Mouse (Mus musculus): ENCODE measurements around the gene Pdf. TPM values are rescaled to one million over a fixed set of nuclear protein-coding genes. Genes with fewer than 3 reads are reported as not detected.
"Not testable (repeated sequence)": the region's sequence is repeated elsewhere in the genome, so short reads cannot be mapped to it uniquely, and the experiment has no call there.

Gene Pdf
- polyA plus RNA-seq, 1 experiment from 2014 or later: 45.6 TPM

- WGBS: 93% methylated on average over 5 of the region's 5 CpGs
- H3K4me3 ChIP-seq (ENCODE audit: low read depth, low read length): no peak overlapping the region
- H3K27me3 ChIP-seq (ENCODE audit: control insufficient read depth, insufficient read depth, low read length): no peaks in the 10 kb centered on the region
- DNase-seq (ENCODE audit: low spot score) (no peak), ATAC-seq (ENCODE audit: low FRiP score) (no peak)
- no peaks in the 10 kb centered on the region for H3K9me3 ChIP-seq (ENCODE audit: control insufficient read depth, low read length)
- H3K4me1 ChIP-seq (replicated peaks; ENCODE audit: control insufficient read depth, insufficient read depth, low read length): no peaks in the 10 kb centered on the region
- H3K36me3 ChIP-seq (ENCODE audit: control insufficient read depth, insufficient read depth, low read length): peaks cover 2% of the 10 kb centered on the region; the same call in 1 of the 2 replicates
- no peak overlapping the region for H3K27ac ChIP-seq (ENCODE audit: low read depth, low read length)
- H3K9ac ChIP-seq (ENCODE audit: low read depth, low read length): no peak overlapping the region
- H3K4me2 ChIP-seq (replicated peaks; ENCODE audit: low read depth, low read length): no peak overlapping the region
These were observed 1.4 kb downstream of the Pdf start for GRCm38 (mm10) chr8:107046976-107047375.

- Histone ChIP-seq H3K36me3 (ENCODE audit: control insufficient read depth, insufficient read depth, low read length) (peaks cover 3% of the 10 kb centered on the region; the same call in 1 of the 2 replicates), H3K9me3 (ENCODE audit: control insufficient read depth, low read length) (no peaks in the 10 kb centered on the region), H3K9ac (ENCODE audit: low read depth, low read length) (no peak overlapping the region), H3K4me3 (ENCODE audit: low read depth, low read length) (no peak overlapping the region), H3K27me3 (ENCODE audit: control insufficient read depth, insufficient read depth, low read length) (no peaks in the 10 kb centered on the region), H3K27ac (ENCODE audit: low read depth, low read length) (no peak overlapping the region), H3K4me1 (replicated peaks; ENCODE audit: control insufficient read depth, insufficient read depth, low read length) (no peaks in the 10 kb centered on the region), H3K4me2 (replicated peaks; ENCODE audit: low read depth, low read length) (no peak overlapping the region)
- DNase-seq (ENCODE audit: low spot score) (no peak), ATAC-seq (ENCODE audit: low FRiP score) (no peak)
- 84% methylated on average over 6 of the region's 6 CpGs for WGBS
These were observed 2.9 kb downstream of the Pdf start for GRCm38 (mm10) chr8:107045478-107045877.

GRCm38 (mm10) chr8:107040632-107041031 is 7.8 kb downstream of the Pdf start:
- ATAC-seq (ENCODE audit: low FRiP score) (no peak), DNase-seq (ENCODE audit: low spot score) (no peak)
- H3K4me2 ChIP-seq (replicated peaks; ENCODE audit: low read depth, low read length): no peak overlapping the region
- no peak overlapping the region for H3K9ac ChIP-seq (ENCODE audit: low read depth, low read length)
- no peak overlapping the region for H3K27ac ChIP-seq (ENCODE audit: low read depth, low read length)
- H3K4me3 ChIP-seq (ENCODE audit: low read depth, low read length): no peak overlapping the region
- H3K27me3 ChIP-seq (ENCODE audit: control insufficient read depth, insufficient read depth, low read length): no peaks in the 10 kb centered on the region
- no peaks in the 10 kb centered on the region for H3K4me1 ChIP-seq (replicated peaks; ENCODE audit: control insufficient read depth, insufficient read depth, low read length)
- WGBS: 81% methylated on average over 7 of the region's 7 CpGs
- H3K36me3 ChIP-seq (ENCODE audit: control insufficient read depth, insufficient read depth, low read length): peaks cover 9% of the 10 kb centered on the region; the same call in 1 of the 2 replicates
- no peaks in the 10 kb centered on the region for H3K9me3 ChIP-seq (ENCODE audit: control insufficient read depth, low read length)

GRCm38 (mm10) chr8:107036626-107037025 is 11.8 kb downstream of the Pdf start:
- 92% methylated on average over 8 of the region's 8 CpGs for WGBS
- Histone ChIP-seq H3K4me1 (replicated peaks; ENCODE audit: control insufficient read depth, insufficient read depth, low read length) (0 out of 2 replicates have a peak, but pooled peaks cover 4% of the 10 kb centered on the region), H3K9me3 (ENCODE audit: control insufficient read depth, low read length) (no peaks in the 10 kb centered on the region), H3K36me3 (ENCODE audit: control insufficient read depth, insufficient read depth, low read length) (peaks cover 9% of the 10 kb centered on the region; the same call in 1 of the 2 replicates), H3K27me3 (ENCODE audit: control insufficient read depth, insufficient read depth, low read length) (no peaks in the 10 kb centered on the region), H3K9ac (ENCODE audit: low read depth, low read length) (no peak overlapping the region), H3K27ac (ENCODE audit: low read depth, low read length) (no peak overlapping the region), H3K4me3 (ENCODE audit: low read depth, low read length) (no peak overlapping the region), H3K4me2 (replicated peaks; ENCODE audit: low read depth, low read length) (no peak overlapping the region)
- ATAC-seq (ENCODE audit: low FRiP score) (no peak), DNase-seq (ENCODE audit: low spot score) (no peak)

- 0 out of 2 replicates have a peak, but pooled peaks cover 4% of the 10 kb centered on the region for H3K4me1 ChIP-seq (replicated peaks; ENCODE audit: control insufficient read depth, insufficient read depth, low read length)
- no peak overlapping the region; the same call in 1 of the 2 replicates for H3K4me2 ChIP-seq (replicated peaks; ENCODE audit: low read depth, low read length)
- H3K27me3 ChIP-seq (ENCODE audit: control insufficient read depth, insufficient read depth, low read length): no peaks in the 10 kb centered on the region
- no peak for DNase-seq (ENCODE audit: low spot score)
- H3K9ac ChIP-seq (ENCODE audit: low read depth, low read length): no peak overlapping the region
- H3K36me3 ChIP-seq (ENCODE audit: control insufficient read depth, insufficient read depth, low read length): peaks cover 7% of the 10 kb centered on the region; the same call in 1 of the 2 replicates
- WGBS: 91% methylated on average over 3 of the region's 3 CpGs
- H3K27ac ChIP-seq (ENCODE audit: low read depth, low read length): no peak overlapping the region
- no peaks in the 10 kb centered on the region for H3K9me3 ChIP-seq (ENCODE audit: control insufficient read depth, low read length)
- no peak for ATAC-seq (ENCODE audit: low FRiP score)
- no peak overlapping the region for H3K4me3 ChIP-seq (ENCODE audit: low read depth, low read length)
These were observed 12.8 kb downstream of the Pdf start for GRCm38 (mm10) chr8:107035641-107036040.

- H3K9ac ChIP-seq (ENCODE audit: low read depth, low read length); H3K27ac ChIP-seq (ENCODE audit: low read depth, low read length); ATAC-seq (ENCODE audit: low FRiP score); DNase-seq (ENCODE audit: low spot score); H3K4me1 ChIP-seq (replicated peaks; ENCODE audit: control insufficient read depth, insufficient read depth, low read length); H3K27me3 ChIP-seq (ENCODE audit: control insufficient read depth, insufficient read depth, low read length); H3K4me2 ChIP-seq (replicated peaks; ENCODE audit: low read depth, low read length); H3K36me3 ChIP-seq (ENCODE audit: control insufficient read depth, insufficient read depth, low read length); H3K9me3 ChIP-seq (ENCODE audit: control insufficient read depth, low read length); H3K4me3 ChIP-seq (ENCODE audit: low read depth, low read length): not testable (repeated sequence)
- 98% methylated on average over 2 of the region's 2 CpGs for WGBS
These were observed 14.8 kb downstream of the Pdf start for GRCm38 (mm10) chr8:107033609-107034008.

GRCm38 (mm10) chr8:107031577-107032090 is 16.8 kb downstream of the Pdf start:
- H3K4me1 ChIP-seq (replicated peaks; ENCODE audit: control insufficient read depth, insufficient read depth, low read length): 0 out of 2 replicates have a peak, but pooled peaks cover 4% of the 10 kb centered on the region
- WGBS: under 1% methylated on average over 36 of the region's 40 CpGs
- H3K4me3 ChIP-seq (ENCODE audit: low read depth, low read length): peak overlapping the region; percentile 97
- no peaks in the 10 kb centered on the region for H3K9me3 ChIP-seq (ENCODE audit: control insufficient read depth, low read length)
- peak overlapping the region; percentile 74 for H3K27ac ChIP-seq (ENCODE audit: low read depth, low read length)
- peak overlapping the region; percentile 93 for H3K9ac ChIP-seq (ENCODE audit: low read depth, low read length)
- H3K27me3 ChIP-seq (ENCODE audit: control insufficient read depth, insufficient read depth, low read length): no peaks in the 10 kb centered on the region
- DNase-seq (ENCODE audit: low spot score): no peak
- no peak for ATAC-seq (ENCODE audit: low FRiP score)
- H3K36me3 ChIP-seq (ENCODE audit: control insufficient read depth, insufficient read depth, low read length): no peaks in the 10 kb centered on the region
- H3K4me2 ChIP-seq (replicated peaks; ENCODE audit: low read depth, low read length): peak overlapping the region; percentile 83

GRCm38 (mm10) chr8:107030650-107031576 is 17.5 kb downstream of the Pdf start, which contains the start of gene Vps4a:
TSS of gene Vps4a (plus strand) at chr8:107031222.
- peak within 1 kb of the TSS; percentile 83 for H3K4me2 ChIP-seq (replicated peaks; ENCODE audit: low read depth, low read length)
- H3K36me3 ChIP-seq (ENCODE audit: control insufficient read depth, insufficient read depth, low read length): no peaks in the 10 kb centered on the region
- H3K4me1 ChIP-seq (replicated peaks; ENCODE audit: control insufficient read depth, insufficient read depth, low read length): 0 out of 2 replicates have a peak, but pooled peaks cover 4% of the 10 kb centered on the region
- peak within 1 kb of the TSS; percentile 97 for H3K4me3 ChIP-seq (ENCODE audit: low read depth, low read length)
- no peaks in the 10 kb centered on the region for H3K9me3 ChIP-seq (ENCODE audit: control insufficient read depth, low read length)
- peak within 1 kb of the TSS; percentile 74 for H3K27ac ChIP-seq (ENCODE audit: low read depth, low read length)
- ATAC-seq (ENCODE audit: low FRiP score): peak; percentile 96
- H3K9ac ChIP-seq (ENCODE audit: low read depth, low read length): peak within 1 kb of the TSS; percentile 93
- peak; percentile 97 for DNase-seq (ENCODE audit: low spot score)
- 5% methylated on average over 62 of the region's 66 CpGs for WGBS
- H3K27me3 ChIP-seq (ENCODE audit: control insufficient read depth, insufficient read depth, low read length): no peaks in the 10 kb centered on the region
